Mouse (Mus musculus) heart, postnatal 0 days (tissue): ENCODE results near the gene Mtmr14. TPM values are rescaled to one million over a fixed set of nuclear protein-coding genes. Genes with fewer than 3 reads are reported as not detected.

Experiments used
- ATAC-seq: fragments of 200-750 bp; cut with Nextera tagmentation; 2 replicates; pipeline ENCODE4 v1.8.0; 2017; ENCODE audit warnings: low read depth, moderate number of reproducible peaks, moderate library complexity; ENCODE audit not compliant: insufficient read depth
- DNase-seq: peaks from one replicate; pipeline ENCODE4 v3.0.0-alpha.2; 2016; ENCODE audit warnings: low spot score
- H3K27ac ChIP-seq: fragments of 300-500 bp; sonication (generic); 2 replicates; pipeline ENCODE4 v1.5.1; 2014; ENCODE audit warnings: low read depth, mild to moderate bottlenecking
- H3K27me3 ChIP-seq: fragments of 300-500 bp; sonication (generic); 2 replicates; pipeline ENCODE4 v1.6.1; 2014; ENCODE audit warnings: low read length, mixed read lengths; ENCODE audit not compliant: control insufficient read depth, insufficient read depth
- H3K36me3 ChIP-seq: fragments of 300-500 bp; sonication (generic); replicated peaks from 2 replicates; pipeline ENCODE4 v1.6.1; 2014; ENCODE audit warnings: low read length, mixed read lengths; ENCODE audit not compliant: control insufficient read depth, insufficient read depth
- H3K4me1 ChIP-seq: fragments of 300-500 bp; sonication (generic); 2 replicates; pipeline ENCODE4 v1.6.1; 2014; ENCODE audit warnings: antibody characterized with exemption; ENCODE audit not compliant: control insufficient read depth, insufficient read depth
- H3K4me2 ChIP-seq: fragments of 300-500 bp; sonication (generic); 2 replicates; pipeline ENCODE4 v1.6.1; 2014; ENCODE audit warnings: low read depth, mild to moderate bottlenecking, low read length, moderate library complexity
- H3K4me3 ChIP-seq: fragments of 300-500 bp; sonication (generic); 2 replicates; pipeline ENCODE4 v1.5.1; 2014; ENCODE audit warnings: low read depth, low read length
- H3K9ac ChIP-seq: fragments of 300-500 bp; sonication (generic); replicated peaks from 2 replicates; pipeline ENCODE4 v1.6.1; 2014; ENCODE audit warnings: low read depth, low read length, mixed read lengths
- H3K9me3 ChIP-seq: fragments of 300-500 bp; sonication (generic); replicated peaks from 2 replicates; pipeline ENCODE4 v1.6.1; 2016; ENCODE audit warnings: low read length; ENCODE audit not compliant: control insufficient read depth
- CTCF ChIP-seq: IDR thresholded peaks from 2 replicates; pipeline ENCODE4 v1.5.1; 2016; ENCODE audit warnings: antibody characterized with exemption, control low read depth, low read depth
- EP300 ChIP-seq: IDR thresholded peaks from 2 replicates; pipeline ENCODE4 v1.6.1; 2016; ENCODE audit warnings: antibody characterized with exemption, low read depth
- WGBS: fragments of 180-500 bp; shearing (Covaris S2); extraction: QIAGEN DNeasy Blood & Tissue Kit; methylation state at CpG from one replicate; pipeline ENCODE4 v1.1.7; 2014; 5-methylcytosine and 5-hydroxymethylcytosine counted together
- polyA plus RNA-seq: library from polyadenylated mRNA; unstranded; fragments of >200 nt; fragmentation: Nextera tagmentation; extraction: Ambion mirVana; gene quantifications from 2 replicates; pipeline ENCODE4 v1.2.1, GENCODE M21; 2015
- total RNA-seq: library from RNA; depleted of rRNA; stranded (reverse); fragments of >200 nt; gene quantifications from 2 replicates; pipeline ENCODE4 v1.2.3, GENCODE M21; 2014; ENCODE audit warnings: low replicate concordance

Mtmr14 gene
- total and polyA plus RNA-seq, 2 experiments from 2014 or later: 14.3 to 26.9 TPM

DNA sequence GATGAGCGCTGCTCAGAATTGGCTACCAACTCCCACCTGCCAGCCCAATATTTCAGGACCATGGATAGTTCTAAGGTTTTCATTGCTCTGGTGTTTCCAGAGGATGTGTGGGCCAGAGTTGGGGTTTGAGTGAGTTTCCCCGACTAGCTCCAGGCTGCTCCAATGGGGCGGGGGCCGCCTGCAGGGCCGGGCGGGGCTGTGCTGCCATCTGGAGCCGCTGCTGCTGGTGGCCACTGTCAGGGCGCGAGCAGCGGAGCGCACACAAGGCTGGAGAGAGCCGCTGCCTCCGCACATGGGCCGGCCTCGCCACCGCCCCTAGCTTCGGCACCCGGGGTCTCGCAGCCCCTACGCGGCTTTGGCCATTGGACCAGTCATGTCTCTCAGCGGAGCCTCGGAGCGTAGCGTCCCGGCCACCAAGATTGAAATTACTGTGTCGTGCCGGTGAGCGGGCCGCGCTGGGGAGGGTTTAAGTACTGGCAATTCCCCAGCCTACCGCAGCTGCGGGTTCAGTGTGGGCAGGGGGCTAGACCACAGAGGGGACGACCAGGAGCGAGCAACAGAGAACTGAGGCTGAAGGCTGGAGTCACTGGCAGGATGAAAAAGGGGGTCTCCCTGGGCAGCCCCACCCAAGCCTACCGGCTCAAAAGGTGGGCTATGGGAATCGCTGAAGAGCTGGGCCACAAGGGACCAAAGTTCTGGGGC, 44.6 kb downstream of the Mtmr14 start, which contains the start of gene Cpne9:
Gene Cpne9 (plus strand): TSS at position 207 of the 702 bp plus-strand sequence.
- H3K9ac ChIP-seq: no peak within 1 kb of the TSS
- no peak within 1 kb of the TSS for H3K4me3 ChIP-seq
- ATAC-seq: peak; percentile 36; the same call in 1 of the 2 replicates

DNA sequence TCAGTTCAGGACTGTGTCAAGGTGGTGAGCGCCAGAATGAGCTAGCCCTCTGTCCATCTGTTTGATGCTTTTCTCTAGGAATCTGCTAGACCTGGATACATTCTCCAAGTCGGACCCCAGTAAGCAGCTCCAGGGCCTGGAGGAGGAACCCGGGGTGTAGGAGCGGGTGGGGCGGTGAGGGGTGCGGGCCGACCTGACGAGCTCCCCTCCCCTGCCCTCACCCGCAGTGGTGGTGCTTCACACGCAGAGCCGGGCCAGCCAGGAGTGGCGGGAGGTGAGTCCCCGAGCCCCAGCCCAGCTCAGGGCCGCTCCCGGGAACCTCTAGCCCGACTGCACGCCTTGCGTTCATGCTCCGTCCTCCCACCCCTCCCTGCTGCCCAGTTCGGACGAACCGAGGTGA, 45.3 kb downstream of the Mtmr14 start:
- Histone ChIP-seq H3K27ac (no peak overlapping the region), H3K9ac (no peak overlapping the region), H3K36me3 (no peaks in the 10 kb centered on the region; the same call in 1 of the 2 replicates), H3K4me2 (no peak overlapping the region), H3K4me3 (no peak overlapping the region), H3K27me3 (peaks cover 36% of the 10 kb centered on the region), H3K9me3 (no peaks in the 10 kb centered on the region), H3K4me1 (no peaks in the 10 kb centered on the region)
- WGBS: 2% methylated on average over 22 of the region's 22 CpGs
- no peak for ATAC-seq
- no peak for DNase-seq
- TF ChIP-seq CTCF: no peak
- TF ChIP-seq EP300: no peak

More for the DNA sequence above, 44.6 kb downstream of the Mtmr14 start, which contains the start of gene Cpne9:
- Histone ChIP-seq H3K9me3 (no peaks in the 10 kb centered on the region), H3K36me3 (no peaks in the 10 kb centered on the region; the same call in 1 of the 2 replicates), H3K27ac (no peak within 1 kb of the TSS), H3K27me3 (peaks cover 36% of the 10 kb centered on the region), H3K4me1 (no peaks in the 10 kb centered on the region), H3K4me2 (no peak within 1 kb of the TSS)
- TF ChIP-seq EP300: no peak
- no peak for TF ChIP-seq CTCF
- under 1% methylated on average over 37 of the region's 37 CpGs for WGBS
- DNase-seq: no peak

DNA sequence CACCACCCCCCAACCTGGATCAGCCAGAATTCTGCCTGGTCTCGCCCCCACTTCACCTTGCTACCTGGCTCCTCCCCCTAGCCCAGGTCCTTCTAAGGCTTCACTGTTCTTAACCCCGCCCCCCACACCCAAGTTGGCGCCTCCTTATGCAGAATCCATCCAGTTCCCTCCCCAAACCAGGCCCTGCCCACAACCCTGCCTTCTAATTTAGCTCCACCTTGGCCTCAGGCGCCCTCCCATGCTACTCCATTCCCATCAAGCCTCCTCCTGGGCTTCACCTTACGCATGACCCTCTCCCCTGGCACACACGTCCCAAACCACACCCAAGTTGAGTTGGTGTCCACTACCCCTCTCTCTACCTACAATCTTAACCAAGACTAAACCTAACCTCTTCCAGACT, 45.9 kb downstream of the Mtmr14 start:
- Histone ChIP-seq H3K27ac (no peak overlapping the region), H3K4me1 (no peaks in the 10 kb centered on the region), H3K36me3 (no peaks in the 10 kb centered on the region; the same call in 1 of the 2 replicates), H3K27me3 (peaks cover 36% of the 10 kb centered on the region), H3K4me2 (no peak overlapping the region), H3K4me3 (no peak overlapping the region), H3K9ac (no peak overlapping the region), H3K9me3 (no peaks in the 10 kb centered on the region)
- no peak for TF ChIP-seq CTCF
- no peak for TF ChIP-seq EP300
- DNase-seq: no peak
- no peak for ATAC-seq
- WGBS: 9% methylated on average over 6 of the region's 6 CpGs

DNA sequence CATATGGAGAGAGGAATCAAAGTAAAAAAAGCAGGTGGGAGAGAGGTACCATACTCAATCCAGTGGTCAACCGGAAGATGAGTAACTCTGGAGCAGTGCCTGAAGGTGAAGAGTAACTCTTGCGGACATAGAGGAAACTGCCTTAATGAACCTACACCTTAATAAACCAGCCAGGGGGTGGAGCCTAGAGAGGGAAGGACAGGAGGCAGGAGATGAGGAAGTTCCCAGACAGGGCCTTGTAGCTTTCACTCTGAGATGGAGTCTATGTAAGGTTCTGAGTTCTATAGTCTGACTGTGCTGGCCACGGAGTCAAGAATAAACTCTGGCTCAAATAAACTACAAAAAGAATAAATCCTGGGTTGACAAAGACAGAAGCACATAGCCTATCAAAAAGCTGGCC, 47.3 kb downstream of the Mtmr14 start:
- H3K9ac ChIP-seq: no peak overlapping the region
- no peaks in the 10 kb centered on the region for H3K4me1 ChIP-seq
- TF ChIP-seq EP300 (no peak), CTCF (no peak)
- 59% methylated on average over 3 of the region's 3 CpGs for WGBS
- DNase-seq: no peak
- H3K4me3 ChIP-seq: no peak overlapping the region
- H3K27ac ChIP-seq: no peak overlapping the region
- H3K9me3 ChIP-seq: no peaks in the 10 kb centered on the region
- peaks cover 36% of the 10 kb centered on the region for H3K27me3 ChIP-seq
- H3K36me3 ChIP-seq: no peaks in the 10 kb centered on the region
- ATAC-seq: no peak
- no peak overlapping the region for H3K4me2 ChIP-seq

DNA sequence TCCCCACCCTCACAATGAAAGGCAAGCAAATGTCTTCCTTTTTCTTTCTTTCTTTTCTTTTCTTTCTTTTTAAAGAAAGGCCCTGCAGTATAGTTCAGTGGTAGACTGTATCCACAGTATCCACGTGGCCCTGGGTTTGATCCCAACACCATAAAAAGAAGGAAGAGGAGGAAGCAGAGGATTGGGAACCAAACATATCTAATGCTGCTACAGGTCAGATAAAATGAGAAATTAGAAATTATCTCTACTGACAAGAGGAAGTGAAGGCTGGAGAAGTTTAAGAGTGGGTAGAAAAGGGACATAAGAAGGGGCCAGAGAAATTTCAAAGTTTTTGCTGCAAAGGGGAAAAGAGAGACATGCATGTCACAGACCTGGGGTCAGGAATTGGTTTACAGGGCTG, 48.7 kb downstream of the Mtmr14 start:
- DNase-seq (no peak), ATAC-seq (no peak)
- Histone ChIP-seq H3K4me2 (no peak overlapping the region), H3K36me3 (no peaks in the 10 kb centered on the region), H3K4me3 (no peak overlapping the region), H3K4me1 (no peaks in the 10 kb centered on the region), H3K9me3 (no peaks in the 10 kb centered on the region), H3K27me3 (peaks cover 36% of the 10 kb centered on the region), H3K27ac (no peak overlapping the region), H3K9ac (no peak overlapping the region)
- TF ChIP-seq EP300 (no peak), CTCF (no peak)
- 63% methylated on average over 1 of the region's 1 CpGs for WGBS

DNA sequence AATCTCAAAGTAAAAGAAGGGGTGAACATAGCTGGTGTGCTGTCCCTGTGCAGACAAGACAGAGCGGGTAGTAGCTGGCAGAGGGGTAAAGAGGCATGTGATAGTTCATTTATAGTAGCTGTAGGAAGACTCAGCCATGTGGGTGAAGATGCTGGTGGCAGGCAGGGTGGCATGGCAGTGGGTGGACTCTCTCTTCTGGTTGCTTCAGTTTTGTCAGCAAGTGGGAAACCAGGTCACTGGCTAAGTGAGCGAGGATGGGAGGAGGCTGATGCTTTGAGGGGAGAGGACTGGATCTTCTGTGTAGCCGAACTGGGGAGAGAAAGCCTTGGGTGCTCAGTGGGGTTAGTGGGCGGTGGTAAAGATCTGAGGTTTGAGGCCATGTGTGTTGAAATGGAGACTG, 49.6 kb downstream of the Mtmr14 start:
- WGBS: 44% methylated on average over 4 of the region's 4 CpGs
- H3K9ac ChIP-seq: no peak overlapping the region

More for the DNA sequence above, 49.6 kb downstream of the Mtmr14 start:
- H3K4me2 ChIP-seq: no peak overlapping the region
- no peak overlapping the region for H3K4me3 ChIP-seq
- no peak overlapping the region for H3K27ac ChIP-seq
- no peaks in the 10 kb centered on the region for H3K4me1 ChIP-seq
- no peaks in the 10 kb centered on the region for H3K9me3 ChIP-seq
- H3K27me3 ChIP-seq: peaks cover 30% of the 10 kb centered on the region
- DNase-seq (no peak), ATAC-seq (no peak)
- no peaks in the 10 kb centered on the region for H3K36me3 ChIP-seq
- no peak for TF ChIP-seq EP300
- no peak for TF ChIP-seq CTCF
